Mouse (Mus musculus): ENCODE measurements around the gene Rbfox2. TPM values are rescaled to one million over a fixed set of nuclear protein-coding genes. Genes with fewer than 3 reads are reported as not detected.

Gene Rbfox2
- polyA plus RNA-seq, 1 experiment from 2014 or later: 119 TPM

DNA sequence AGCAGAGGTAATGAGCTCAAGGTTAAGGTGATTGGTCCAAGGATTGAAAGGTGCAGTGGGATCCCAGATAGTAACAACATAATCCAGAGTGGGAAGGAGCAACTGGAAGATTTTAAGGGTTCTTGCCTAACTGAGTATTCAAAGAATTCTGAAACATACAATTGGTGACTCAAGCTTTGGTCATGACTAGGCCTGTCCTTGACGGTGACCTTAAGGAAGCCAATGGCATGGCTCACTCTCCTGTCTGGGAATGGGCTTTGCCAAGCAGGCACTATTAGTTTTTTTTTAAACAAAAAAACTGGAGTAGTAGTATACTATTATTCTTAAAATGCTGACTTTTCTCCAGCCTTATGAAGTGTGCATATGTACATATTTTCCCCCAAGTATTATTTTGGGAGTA is 211.6 kb downstream of the Rbfox2 start:
- WGBS: 91% methylated on average over 1 of the region's 1 CpGs

DNA sequence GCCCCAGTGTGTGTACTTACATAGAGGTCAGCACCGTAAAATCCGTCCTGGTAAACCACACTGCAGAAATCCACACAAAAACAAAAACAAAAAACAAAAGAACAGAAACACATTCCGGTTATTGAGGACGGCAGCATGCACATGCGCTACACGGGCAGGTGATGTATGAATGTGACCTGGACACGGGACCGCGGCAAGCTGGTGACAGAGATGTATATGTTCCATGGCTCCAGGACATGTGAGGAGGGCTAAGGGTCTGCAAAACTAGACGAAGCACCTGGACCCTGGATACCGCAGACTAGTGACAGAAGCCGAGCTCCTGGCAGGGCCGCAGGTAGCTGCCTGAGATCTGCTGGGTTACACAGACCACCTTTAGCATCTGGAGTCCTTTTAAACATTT is 212.4 kb downstream of the Rbfox2 start:
- no peaks in the 10 kb centered on the region for H3K4me1 ChIP-seq
- H3K9ac ChIP-seq: no peak overlapping the region
- no peak overlapping the region for H3K27ac ChIP-seq
- no peak overlapping the region for H3K4me3 ChIP-seq (replicated peaks)
- ATAC-seq (ENCODE audit: low FRiP score): no peak
- 97% methylated on average over 13 of the region's 13 CpGs for WGBS
- H3K27me3 ChIP-seq: no peaks in the 10 kb centered on the region
- no peak overlapping the region for H3K4me2 ChIP-seq
- no peaks in the 10 kb centered on the region for H3K9me3 ChIP-seq
- H3K36me3 ChIP-seq (replicated peaks): peaks cover 54% of the 10 kb centered on the region

More for the DNA sequence above, 211.6 kb downstream of the Rbfox2 start:
- Histone ChIP-seq H3K27me3 (no peaks in the 10 kb centered on the region), H3K9ac (no peak overlapping the region), H3K4me1 (no peaks in the 10 kb centered on the region), H3K4me2 (no peak overlapping the region), H3K36me3 (replicated peaks) (peaks cover 54% of the 10 kb centered on the region), H3K9me3 (no peaks in the 10 kb centered on the region), H3K4me3 (replicated peaks) (no peak overlapping the region), H3K27ac (no peak overlapping the region)
- ATAC-seq (ENCODE audit: low FRiP score): no peak

GRCm38 (mm10) chr15:77091394-77091793 is 215.4 kb downstream of the Rbfox2 start:
- Histone ChIP-seq H3K9ac (no peak overlapping the region), H3K27me3 (no peaks in the 10 kb centered on the region), H3K4me1 (no peaks in the 10 kb centered on the region), H3K36me3 (replicated peaks) (peaks cover 52% of the 10 kb centered on the region), H3K4me3 (replicated peaks) (no peak overlapping the region), H3K27ac (no peak overlapping the region), H3K4me2 (no peak overlapping the region), H3K9me3 (no peaks in the 10 kb centered on the region)
- WGBS: 78% methylated on average over 4 of the region's 4 CpGs
- ATAC-seq (ENCODE audit: low FRiP score): no peak

DNA sequence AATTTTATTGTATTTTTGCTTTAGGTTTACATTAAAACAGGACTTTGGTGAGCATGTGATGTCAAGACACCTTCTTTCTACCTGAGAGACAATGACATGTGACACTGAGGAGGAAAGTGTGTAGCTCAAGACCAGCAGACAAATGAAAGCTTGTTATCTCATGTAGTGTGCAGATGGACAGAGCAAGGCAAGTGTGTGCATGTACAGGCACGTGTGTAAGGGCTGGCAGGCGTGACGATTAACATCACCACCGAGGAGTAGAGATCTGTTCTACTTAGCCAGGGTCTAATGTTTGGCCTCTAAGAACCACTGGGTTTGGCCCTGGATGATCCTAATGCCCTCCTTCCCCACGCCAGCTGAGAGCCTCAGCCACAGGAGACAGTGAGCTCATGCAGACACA is 216.3 kb downstream of the Rbfox2 start:
- H3K4me1 ChIP-seq: no peaks in the 10 kb centered on the region
- no peaks in the 10 kb centered on the region for H3K27me3 ChIP-seq
- no peak overlapping the region for H3K4me2 ChIP-seq
- H3K36me3 ChIP-seq (replicated peaks): peaks cover 52% of the 10 kb centered on the region
- H3K27ac ChIP-seq: no peak overlapping the region
- 95% methylated on average over 5 of the region's 5 CpGs for whole genome bisulfite sequencing
- no peak overlapping the region for H3K9ac ChIP-seq
- no peak overlapping the region for H3K4me3 ChIP-seq (replicated peaks)
- ATAC-seq (ENCODE audit: low FRiP score): no peak
- H3K9me3 ChIP-seq: no peaks in the 10 kb centered on the region

DNA sequence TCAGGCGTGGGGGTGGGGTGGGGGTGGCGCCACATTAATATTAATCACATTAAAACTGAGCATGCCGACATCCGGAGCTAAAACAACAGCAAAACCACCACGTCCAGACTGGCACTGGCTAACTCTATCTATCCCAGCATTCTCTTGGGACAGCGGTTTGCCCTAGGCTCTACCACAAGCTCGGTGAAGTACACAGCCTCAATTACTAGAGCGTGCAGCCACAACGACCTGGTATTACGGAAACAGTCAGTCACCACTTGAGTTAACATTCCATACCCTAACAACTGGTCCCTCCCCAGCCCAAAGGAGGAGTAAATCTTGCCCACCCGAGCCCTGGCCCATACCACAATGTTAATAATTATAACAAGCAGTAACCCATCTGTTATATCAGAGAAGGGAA is 217.6 kb downstream of the Rbfox2 start:
- Histone ChIP-seq H3K36me3 (replicated peaks) (peaks cover 59% of the 10 kb centered on the region), H3K9ac (no peak overlapping the region), H3K4me2 (no peak overlapping the region), H3K27me3 (no peaks in the 10 kb centered on the region), H3K4me1 (no peaks in the 10 kb centered on the region), H3K4me3 (replicated peaks) (no peak overlapping the region), H3K27ac (no peak overlapping the region), H3K9me3 (no peaks in the 10 kb centered on the region)
- ATAC-seq (ENCODE audit: low FRiP score): no peak
- 78% methylated on average over 11 of the region's 11 CpGs for WGBS

DNA sequence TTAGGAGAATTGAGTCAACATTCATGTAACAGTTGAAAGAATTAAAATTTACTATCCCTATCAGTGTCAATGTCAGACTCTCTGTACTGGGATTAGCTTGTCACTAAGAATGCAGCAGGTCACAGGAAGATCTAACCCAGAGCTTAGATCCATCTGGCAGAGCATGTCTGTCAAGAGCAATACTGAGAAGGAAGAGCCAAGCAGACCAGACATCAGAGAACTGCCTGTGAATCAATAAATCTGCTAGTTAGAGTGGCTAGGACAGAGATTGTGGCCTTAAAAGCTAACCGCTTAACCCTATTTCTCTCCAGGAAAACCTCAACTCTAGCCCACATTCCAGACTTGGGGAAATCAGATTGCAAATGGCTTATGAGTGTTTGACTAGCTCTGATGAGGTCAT is 220.3 kb downstream of the Rbfox2 start:
- 100% methylated on average over 1 of the region's 1 CpGs for WGBS
- Histone ChIP-seq H3K4me2 (no peak overlapping the region), H3K4me3 (replicated peaks) (no peak overlapping the region), H3K27me3 (no peaks in the 10 kb centered on the region), H3K4me1 (peaks cover 8% of the 10 kb centered on the region), H3K9me3 (no peaks in the 10 kb centered on the region), H3K9ac (no peak overlapping the region), H3K27ac (no peak overlapping the region), H3K36me3 (replicated peaks) (peaks cover 56% of the 10 kb centered on the region)
- no peak for ATAC-seq (ENCODE audit: low FRiP score)

DNA sequence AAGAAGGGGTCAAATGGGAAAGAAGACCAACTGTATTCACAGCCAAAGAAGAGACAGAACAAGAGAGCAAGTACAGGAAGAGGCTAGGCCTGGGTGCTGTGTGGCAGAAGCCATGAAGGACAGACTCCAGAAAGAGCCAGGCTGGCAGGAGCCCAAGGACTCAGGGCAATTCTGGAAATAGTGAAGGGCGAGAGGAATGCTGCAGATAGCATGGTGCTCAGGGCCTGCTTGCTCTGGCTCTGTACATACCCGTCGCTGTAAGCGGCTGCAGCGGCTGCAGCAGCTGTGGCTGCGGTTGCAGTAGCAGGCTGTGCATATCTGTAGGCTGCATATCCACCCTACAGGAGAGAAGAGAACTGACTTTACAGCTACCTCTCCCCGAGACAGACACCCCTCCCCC is 221.0 kb downstream of the Rbfox2 start:
- no peak for ATAC-seq (ENCODE audit: low FRiP score)
- H3K4me1 ChIP-seq: peaks cover 8% of the 10 kb centered on the region
- 93% methylated on average over 7 of the region's 7 CpGs for WGBS
- H3K36me3 ChIP-seq (replicated peaks): peaks cover 55% of the 10 kb centered on the region
- H3K4me2 ChIP-seq: no peak overlapping the region
- no peak overlapping the region for H3K9ac ChIP-seq
- H3K9me3 ChIP-seq: no peaks in the 10 kb centered on the region
- H3K4me3 ChIP-seq (replicated peaks): no peak overlapping the region
- no peak overlapping the region for H3K27ac ChIP-seq
- no peaks in the 10 kb centered on the region for H3K27me3 ChIP-seq

- Histone ChIP-seq H3K9ac (no peak overlapping the region), H3K4me1 (peaks cover 8% of the 10 kb centered on the region), H3K4me3 (replicated peaks) (no peak overlapping the region), H3K4me2 (no peak overlapping the region), H3K27me3 (no peaks in the 10 kb centered on the region), H3K9me3 (no peaks in the 10 kb centered on the region), H3K27ac (no peak overlapping the region), H3K36me3 (replicated peaks) (peaks cover 61% of the 10 kb centered on the region)
- 86% methylated on average over 5 of the region's 5 CpGs for WGBS
- no peak for ATAC-seq (ENCODE audit: low FRiP score)
Observed at GRCm38 (mm10) chr15:77081454-77081853, 225.3 kb downstream of the Rbfox2 start.

GRCm38 (mm10) chr15:77080684-77081254 is 226.0 kb downstream of the Rbfox2 start:
- H3K4me2 ChIP-seq: no peak overlapping the region
- no peaks in the 10 kb centered on the region for H3K9me3 ChIP-seq
- no peak overlapping the region for H3K27ac ChIP-seq
- H3K27me3 ChIP-seq: no peaks in the 10 kb centered on the region
- no peak overlapping the region for H3K9ac ChIP-seq
- 72% methylated on average over 14 of the region's 14 CpGs for WGBS
- H3K4me3 ChIP-seq (replicated peaks): no peak overlapping the region
- H3K36me3 ChIP-seq (replicated peaks): peaks cover 62% of the 10 kb centered on the region
- peaks cover 8% of the 10 kb centered on the region for H3K4me1 ChIP-seq
- ATAC-seq (ENCODE audit: low FRiP score): no peak

DNA sequence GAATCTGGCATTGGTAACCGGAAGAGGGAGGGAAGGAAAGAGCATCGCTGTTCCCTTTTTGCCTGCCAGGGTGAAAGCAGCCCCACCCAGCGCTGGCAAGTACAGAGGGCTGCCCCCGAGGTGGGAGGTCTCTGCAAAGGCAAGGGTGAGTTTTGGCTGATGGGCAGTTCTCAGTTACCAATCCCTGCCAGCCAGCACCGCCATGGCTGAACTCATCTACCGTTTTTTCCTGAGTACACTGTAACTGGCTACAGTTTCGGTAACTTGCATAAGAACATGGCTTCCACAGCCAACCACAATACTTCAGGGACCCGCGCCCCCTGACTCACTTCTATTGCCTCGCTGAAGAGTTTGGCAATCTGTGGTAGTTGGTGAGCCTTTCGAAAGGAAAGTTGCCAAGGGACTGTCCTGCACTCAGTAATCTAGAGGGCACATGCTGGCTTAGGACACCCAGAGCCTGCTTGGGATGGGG is 226.9 kb downstream of the Rbfox2 start:
- no peaks in the 10 kb centered on the region for H3K27me3 ChIP-seq
- peaks cover 57% of the 10 kb centered on the region for H3K36me3 ChIP-seq (replicated peaks)
- H3K27ac ChIP-seq: no peak overlapping the region
- no peaks in the 10 kb centered on the region for H3K9me3 ChIP-seq
- H3K9ac ChIP-seq: no peak overlapping the region
- H3K4me1 ChIP-seq: peaks cover 8% of the 10 kb centered on the region
- H3K4me2 ChIP-seq: no peak overlapping the region
- no peak overlapping the region for H3K4me3 ChIP-seq (replicated peaks)
- no peak for ATAC-seq (ENCODE audit: low FRiP score)
- WGBS: 72% methylated on average over 11 of the region's 11 CpGs

- H3K27ac ChIP-seq: no peak overlapping the region
- 57% methylated on average over 14 of the region's 14 CpGs for WGBS
Observed at GRCm38 (mm10) chr15:77079256-77079822, 227.5 kb downstream of the Rbfox2 start.

GRCm38 (mm10) chr15:77078786-77079185 is 228.0 kb downstream of the Rbfox2 start:
- Histone ChIP-seq H3K9me3 (no peaks in the 10 kb centered on the region), H3K27me3 (no peaks in the 10 kb centered on the region), H3K4me3 (replicated peaks) (no peak overlapping the region), H3K27ac (no peak overlapping the region), H3K4me2 (no peak overlapping the region), H3K4me1 (peaks cover 8% of the 10 kb centered on the region), H3K9ac (no peak overlapping the region), H3K36me3 (replicated peaks) (peaks cover 52% of the 10 kb centered on the region)
- 54% methylated on average over 3 of the region's 3 CpGs for WGBS
- ATAC-seq (ENCODE audit: low FRiP score): no peak

More at GRCm38 (mm10) chr15:77079256-77079822, 227.5 kb downstream of the Rbfox2 start:
- no peaks in the 10 kb centered on the region for H3K9me3 ChIP-seq
- H3K4me1 ChIP-seq: peaks cover 8% of the 10 kb centered on the region
- no peak overlapping the region for H3K4me3 ChIP-seq (replicated peaks)
- H3K9ac ChIP-seq: no peak overlapping the region
- H3K36me3 ChIP-seq (replicated peaks): peaks cover 52% of the 10 kb centered on the region
- no peaks in the 10 kb centered on the region for H3K27me3 ChIP-seq
- no peak overlapping the region for H3K4me2 ChIP-seq
- ATAC-seq (ENCODE audit: low FRiP score): no peak

GRCm38 (mm10) chr15:77077906-77078305 is 228.9 kb downstream of the Rbfox2 start:
- Histone ChIP-seq H3K4me2 (no peak overlapping the region), H3K27me3 (no peaks in the 10 kb centered on the region), H3K9me3 (no peaks in the 10 kb centered on the region), H3K36me3 (replicated peaks) (peaks cover 48% of the 10 kb centered on the region), H3K4me3 (replicated peaks) (no peak overlapping the region), H3K9ac (no peak overlapping the region), H3K4me1 (0 out of 2 replicates have a peak, but pooled peaks cover 1% of the 10 kb centered on the region), H3K27ac (no peak overlapping the region)
- ATAC-seq (ENCODE audit: low FRiP score): no peak
- WGBS: 92% methylated on average over 9 of the region's 9 CpGs

Data from forebrain, embryonic 12.5 days (tissue).